Mouse (Mus musculus) CH12.LX (cell line): ENCODE results near the gene Gm21885. TPM values are rescaled to one million over a fixed set of nuclear protein-coding genes. Genes with fewer than 3 reads are reported as not detected.
A peak's percentile ranks its signal among the peaks of the same experiment; 100 is the strongest.

Experiments
- DNase-seq: peaks from one replicate; pipeline ENCODE4 v3.0.0-alpha.2; 2013; ENCODE audit errors: extremely low read depth
- H3K27ac ChIP-seq: 2 replicates; pipeline ENCODE4 v1.5.1; 2012; ENCODE audit warnings: low read depth, mild to moderate bottlenecking, control low read depth, moderate library complexity; ENCODE audit not compliant: insufficient read depth
- H3K27me3 ChIP-seq: replicated peaks from 2 replicates; pipeline ENCODE3; 2012; ENCODE audit warnings: inconsistent platforms
- H3K36me3 ChIP-seq, 2 experiments: replicated peaks in 1 of 2; 2 replicates each; pipeline versions ENCODE3 to v1.6.1; 2012; ENCODE audit warnings: inconsistent platforms in 1 of 2, low read length in 1 of 2, mild to moderate bottlenecking in 1 of 2, mixed read lengths in 1 of 2, moderate library complexity in 1 of 2; ENCODE audit not compliant: control insufficient read depth in 1 of 2, insufficient read depth in 1 of 2
- H3K4me1 ChIP-seq, 2 experiments: 2 replicates each; pipeline ENCODE4 v1.6.1; 2012; ENCODE audit warnings: inconsistent platforms in 1 of 2, moderate library complexity in 1 of 2; ENCODE audit not compliant: insufficient read depth in 2 of 2, control insufficient read depth in 1 of 2
- H3K4me2 ChIP-seq: 2 replicates; pipeline ENCODE4 v1.6.1; 2012; ENCODE audit warnings: low read depth, mild to moderate bottlenecking, control low read depth; ENCODE audit not compliant: poor library complexity, insufficient read depth, severe bottlenecking
- H3K4me3 ChIP-seq, 3 experiments: fragments of 150-350 bp in 1 of 3; sonication (generic) in 1 of 3; replicated peaks in 1 of 3; 2 replicates each; pipeline versions ENCODE3 to v1.5.1; 2011 to 2012; ENCODE audit warnings: low read depth in 2 of 3, low read length in 2 of 3, mild to moderate bottlenecking in 2 of 3, moderate library complexity in 2 of 3, control low read depth in 1 of 3, improper control_type of control experiment in 1 of 3, inconsistent platforms in 1 of 3, mixed read lengths in 1 of 3; ENCODE audit not compliant: poor library complexity in 1 of 3
- H3K79me2 ChIP-seq: replicated peaks from 2 replicates; pipeline ENCODE4 v1.6.1; 2012; ENCODE audit warnings: mild to moderate bottlenecking, moderate library complexity; ENCODE audit not compliant: control insufficient read depth, poor library complexity, insufficient read depth, severe bottlenecking; ENCODE audit errors: extremely low read depth
- H3K9ac ChIP-seq: 2 replicates; pipeline ENCODE4 v1.6.1; 2012; ENCODE audit warnings: low read depth, mild to moderate bottlenecking, control low read depth, moderate library complexity; ENCODE audit not compliant: insufficient read depth
- H3K9me3 ChIP-seq: replicated peaks from 2 replicates; pipeline ENCODE3; 2012; ENCODE audit warnings: low read length, inconsistent platforms, mixed read lengths
- CHD1 ChIP-seq: IDR thresholded peaks from 2 replicates; pipeline ENCODE4 v1.6.1; 2012; ENCODE audit warnings: low read depth, low read length, improper control_type of control experiment, inconsistent platforms
- GABPA ChIP-seq: IDR thresholded peaks from 2 replicates; pipeline ENCODE4 v1.6.1; 2012; ENCODE audit warnings: low read depth, low read length, improper control_type of control experiment, inconsistent platforms; ENCODE audit not compliant: insufficient replicate concordance
- JUN ChIP-seq: IDR thresholded peaks from 2 replicates; pipeline ENCODE4 v1.6.1; 2011; ENCODE audit warnings: low read depth, mild to moderate bottlenecking, low read length, improper control_type of control experiment, moderate library complexity; ENCODE audit not compliant: insufficient read depth
- MEF2A ChIP-seq: IDR thresholded peaks from 2 replicates; pipeline ENCODE4 v1.6.1; 2014; ENCODE audit warnings: low read depth, mild to moderate bottlenecking, inconsistent platforms, low read length, improper control_type of control experiment, borderline replicate concordance
- MXI1 ChIP-seq: IDR thresholded peaks from 2 replicates; pipeline ENCODE4 v1.6.1; 2011; ENCODE audit warnings: mild to moderate bottlenecking, low read depth, low read length, improper control_type of control experiment
- PAX5 ChIP-seq: IDR thresholded peaks from 2 replicates; pipeline ENCODE4 v1.6.1; 2012; ENCODE audit warnings: low read length, inconsistent platforms, mixed read lengths
- POLR2A ChIP-seq: IDR thresholded peaks from 2 replicates; pipeline ENCODE4 v1.6.1; 2011; ENCODE audit warnings: low read depth, mild to moderate bottlenecking, improper control_type of control experiment, low read length
- USF2 ChIP-seq: conservative IDR thresholded peaks from 2 replicates; pipeline ENCODE4 v1.6.1; 2011; ENCODE audit warnings: low read depth, low read length, improper control_type of control experiment
- dilution Hi-C: fragments of 300-500 bp; cut with MboI; formaldehyde crosslinking; loops from 2 replicates; pipeline ENCODE4 v1.14.3; 2020; ENCODE audit warnings: low sequenced_read_pairs; ENCODE audit not compliant: extremely low pct_unique_long_range_greater_than_20kb, extremely low pct_ligation_motif_present
- in situ Hi-C: fragments of 300-500 bp; cut with MboI; formaldehyde crosslinking; loops from 3 replicates; pipeline ENCODE4 v1.14.3; 2019; ENCODE audit warnings: low sequenced_read_pairs, low pct_ligation_motif_present, low pct_unique_long_range_greater_than_20kb, mixed read lengths
- polyA plus RNA-seq: library from polyadenylated mRNA; unstranded; fragments of >175 nt; gene quantifications from 2 replicates; pipeline ENCODE4 v1.2.1, GENCODE M21; 2012; ENCODE audit warnings: low read depth; ENCODE audit not compliant: insufficient read length
- total RNA-seq, 2 experiments: library from RNA; depleted of rRNA; stranded (reverse); fragments of 300-350 nt in 1 of 2; fragments of >200 nt in 1 of 2; gene quantifications; 2 replicates each; pipeline ENCODE4 v1.2.3; 2012 to 2014

Gene Gm21885
- total and polyA plus RNA-seq, 3 experiments = 0.21 to 0.30 TPM; not detected in 1

DNA sequence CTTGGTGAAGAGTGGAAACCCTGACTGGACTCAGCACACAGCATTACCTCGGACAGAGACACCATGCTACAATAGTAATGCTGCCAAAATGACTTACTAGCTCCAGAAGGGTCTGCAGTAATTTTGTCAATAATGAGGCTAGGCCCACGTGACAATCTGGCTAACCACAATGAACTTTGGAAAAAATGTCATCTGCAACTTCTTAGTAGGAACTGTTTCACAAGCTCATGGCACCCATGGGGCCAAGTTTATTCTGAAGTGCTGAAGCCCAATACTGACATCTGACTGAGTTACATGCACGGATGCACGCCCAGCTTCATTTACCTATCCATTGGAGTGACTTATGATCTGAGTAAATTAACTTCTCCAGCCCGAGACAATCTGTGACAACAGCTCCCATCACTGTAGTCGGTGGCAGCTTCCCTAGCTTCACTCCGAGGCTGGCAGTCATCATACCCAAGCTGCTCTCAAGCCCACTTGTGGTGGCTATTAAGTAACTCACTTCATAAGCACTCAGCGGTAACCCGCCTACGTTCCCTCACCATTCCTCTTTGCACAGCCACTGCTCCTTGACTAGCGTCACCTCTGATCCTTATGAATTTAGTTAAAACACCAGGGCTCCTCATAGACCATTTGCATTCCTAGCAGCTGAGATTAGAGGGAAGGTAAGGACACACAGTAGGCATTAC is 4.4 kb downstream of the Gm21885 start:
- H3K79me2 ChIP-seq = peaks cover 2% of the 10 kb centered on the region
- H3K27me3 ChIP-seq = no peaks in the 10 kb centered on the region
- H3K27ac ChIP-seq = no peak overlapping the region
- H3K36me3 ChIP-seq = peaks cover 74 to 94% of the 10 kb centered on the region in 2 experiments
- in situ Hi-C loops = no loop called here
- H3K4me2 ChIP-seq = no peak overlapping the region
- H3K4me3 ChIP-seq = no peak overlapping the region
- dilution Hi-C loops = no loop called here
- TF ChIP-seq PAX5 (no peak), MEF2A (no peak), MXI1 (no peak), POLR2A (no peak; the same call in 1 of the 2 replicates)
- TF ChIP-seq, all 38 proteins: peak for 0
- Histone ChIP-seq H3K4me1 (peaks cover 0 to 3% of the 10 kb centered on the region in 2 experiments; a peak in 1 of 4 replicates), H3K9me3 (no peaks in the 10 kb centered on the region), H3K9ac (no peak overlapping the region)
- DNase-seq = no peak

DNA sequence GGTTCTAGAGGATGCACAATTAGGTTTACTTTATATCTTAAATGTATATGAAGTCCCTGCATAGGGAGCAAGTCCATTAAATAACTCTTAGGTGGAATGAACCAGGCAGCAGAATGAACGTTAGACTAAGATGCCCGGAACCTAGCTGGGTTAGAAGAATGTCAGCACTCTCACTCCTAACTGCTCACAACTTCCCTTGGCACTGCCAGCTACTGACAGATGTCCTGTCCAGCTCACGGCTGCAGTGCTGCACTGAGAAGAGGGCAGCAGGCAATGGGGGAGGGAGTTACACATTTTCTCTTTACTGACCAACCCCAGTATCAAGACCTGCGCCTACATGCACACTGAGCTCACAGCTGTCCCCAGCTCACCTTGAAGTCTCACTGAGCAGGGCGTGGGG is 5.4 kb downstream of the Gm21885 start:
- H3K4me2 ChIP-seq = no peak overlapping the region
- peaks cover 3% of the 10 kb centered on the region for H3K79me2 ChIP-seq
- peaks cover 75 to 94% of the 10 kb centered on the region in 2 experiments for H3K36me3 ChIP-seq
- H3K4me1 ChIP-seq = no peaks in the 10 kb centered on the region
- no peaks in the 10 kb centered on the region for H3K9me3 ChIP-seq
- no peak overlapping the region for H3K4me3 ChIP-seq
- dilution Hi-C loops = no loop called here
- no peaks in the 10 kb centered on the region for H3K27me3 ChIP-seq
- no peak for TF ChIP-seq CHD1
- TF ChIP-seq POLR2A = peak; percentile 26; the same call in 1 of the 2 replicates
- no peak overlapping the region for H3K9ac ChIP-seq
- H3K27ac ChIP-seq = no peak overlapping the region
- DNase-seq = no peak
- in situ Hi-C loops = no loop called here

DNA sequence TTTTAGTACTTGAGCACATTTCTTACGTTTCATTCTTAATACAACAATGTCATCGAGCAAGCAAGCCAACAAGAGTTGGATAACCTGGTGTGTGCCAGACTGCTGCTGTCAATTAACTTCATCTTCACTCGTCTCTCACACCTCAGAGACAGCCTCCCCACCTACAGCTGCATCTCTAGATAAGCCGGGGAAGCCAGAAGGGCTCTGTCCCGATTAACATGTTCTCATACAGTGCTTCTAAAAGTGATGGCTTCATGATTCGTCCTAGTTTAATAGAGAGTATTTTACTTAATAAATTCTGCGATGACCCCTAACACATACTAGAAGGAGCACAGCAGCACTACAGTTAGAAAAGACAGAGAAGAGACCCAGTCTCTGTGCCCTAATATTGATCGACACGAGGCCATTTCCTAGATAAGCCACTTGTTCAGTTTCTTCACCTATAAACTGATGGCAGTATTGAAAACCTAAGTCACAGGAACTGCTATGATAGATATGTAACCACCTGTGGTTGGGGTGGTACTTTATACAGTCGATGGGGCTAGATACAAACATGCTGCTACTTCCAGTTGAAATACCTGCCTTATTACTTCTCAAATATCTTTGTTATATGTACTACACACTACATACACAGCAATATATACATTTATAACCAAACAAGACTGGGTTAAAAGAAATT is 8.5 kb downstream of the Gm21885 start:
- Histone ChIP-seq H3K36me3 (peaks cover 79 to 100% of the 10 kb centered on the region in 2 experiments), H3K4me3 (no peak overlapping the region), H3K9ac (no peak overlapping the region), H3K27ac (no peak overlapping the region), H3K27me3 (no peaks in the 10 kb centered on the region), H3K79me2 (peaks cover 19% of the 10 kb centered on the region), H3K4me1 (no peaks in the 10 kb centered on the region)
- dilution Hi-C loops = no loop called here
- in situ Hi-C loops = no loop called here
- TF ChIP-seq PAX5 = no peak
- no peak for TF ChIP-seq USF2
- peak; percentile 32; the same call in 1 of the 2 replicates for TF ChIP-seq POLR2A
- TF ChIP-seq GABPA = no peak
- TF ChIP-seq JUN = no peak
- TF ChIP-seq, all 38 proteins: peak for 1
- Histone ChIP-seq H3K4me2 (no peak overlapping the region), H3K9me3 (no peaks in the 10 kb centered on the region)
- no peak for DNase-seq
